Mouse (Mus musculus) bone marrow, adult 2 months (tissue): ENCODE data around the gene Rela.

Experiments
- CTCF ChIP-seq: fragments of 200-500 bp; IDR thresholded peaks from 2 replicates; pipeline ENCODE4 v1.5.1; 2011; ENCODE audit warnings: low read length, control low read depth; ENCODE audit not compliant: control insufficient read depth, insufficient read depth
- POLR2A ChIP-seq: fragments of 200-500 bp; IDR thresholded peaks from 2 replicates; pipeline ENCODE4 v1.6.1; 2011; ENCODE audit warnings: low read depth, mild to moderate bottlenecking, control low read depth, low read length, borderline replicate concordance; ENCODE audit not compliant: control insufficient read depth

DNA sequence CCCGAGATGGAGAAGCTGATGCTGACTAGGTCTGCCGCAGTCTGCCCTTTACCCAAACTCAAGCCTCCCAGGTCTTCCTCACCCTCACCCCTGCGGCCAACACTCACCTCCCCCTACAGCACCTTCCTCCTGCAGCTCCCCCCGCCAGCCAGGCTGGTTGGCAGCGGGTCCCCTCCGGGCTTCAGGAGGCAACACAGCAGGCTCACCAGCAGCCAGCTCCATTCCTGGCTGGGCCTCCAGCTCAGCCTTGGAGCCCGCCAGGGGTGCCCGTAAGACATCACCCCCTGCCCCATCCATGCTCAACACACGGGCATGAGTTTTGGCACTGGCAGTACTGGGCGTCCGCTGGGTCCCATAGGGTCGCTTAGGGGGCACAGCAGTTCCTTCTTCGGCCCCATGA, 47.7 kb downstream of the Rela start:
- TF ChIP-seq CTCF (no peak), POLR2A (no peak)
